Mouse (Mus musculus) ovary, postnatal 36 days (tissue): ENCODE results near the gene Sirt6.

Experiments used
- DNase-seq: peaks from one replicate; pipeline ENCODE4 v3.0.0; 2022; ENCODE audit warnings: low spot score, mixed read lengths

The Sirt6 gene

DNA sequence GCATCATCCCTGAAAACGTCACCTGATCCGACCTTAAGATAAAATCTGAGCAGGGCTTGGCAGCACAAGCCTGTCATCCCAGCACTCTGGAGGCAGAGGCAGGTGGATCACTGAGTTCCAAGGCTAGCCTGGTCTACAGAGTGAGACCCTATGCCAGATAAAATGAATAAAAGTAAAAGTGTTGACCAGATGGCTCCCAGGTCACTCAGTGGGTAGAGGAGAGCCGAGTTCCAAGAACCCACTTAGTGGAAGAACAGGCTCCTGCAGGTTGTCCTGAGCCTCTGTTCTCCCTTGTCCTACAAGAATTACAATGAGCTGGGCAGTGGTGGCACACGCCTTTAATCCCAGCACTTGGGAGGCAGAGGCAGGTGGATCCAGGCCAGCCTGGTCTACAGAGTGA, 34.4 kb downstream of the Sirt6 start:
- no peak for DNase-seq

DNA sequence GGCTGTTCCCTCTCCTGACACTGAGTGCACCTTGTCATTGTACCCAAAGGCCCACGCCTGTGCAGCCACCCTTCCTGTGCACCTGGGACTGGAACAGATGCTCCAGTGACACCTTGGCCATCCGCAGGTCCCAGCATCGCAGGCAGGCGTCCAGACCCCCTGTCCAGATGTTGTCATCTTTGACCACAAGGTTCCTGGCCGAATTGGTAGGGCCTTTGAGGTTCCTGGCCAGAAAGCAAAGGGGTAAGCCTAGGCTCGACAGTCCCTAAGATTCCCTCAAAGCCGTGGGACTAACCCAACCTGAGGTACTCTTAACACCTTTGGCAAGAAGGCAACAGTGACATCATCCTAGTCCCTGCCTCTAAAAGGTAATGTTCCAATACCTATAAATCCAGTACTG, 35.0 kb downstream of the Sirt6 start:
- no peak for DNase-seq

DNA sequence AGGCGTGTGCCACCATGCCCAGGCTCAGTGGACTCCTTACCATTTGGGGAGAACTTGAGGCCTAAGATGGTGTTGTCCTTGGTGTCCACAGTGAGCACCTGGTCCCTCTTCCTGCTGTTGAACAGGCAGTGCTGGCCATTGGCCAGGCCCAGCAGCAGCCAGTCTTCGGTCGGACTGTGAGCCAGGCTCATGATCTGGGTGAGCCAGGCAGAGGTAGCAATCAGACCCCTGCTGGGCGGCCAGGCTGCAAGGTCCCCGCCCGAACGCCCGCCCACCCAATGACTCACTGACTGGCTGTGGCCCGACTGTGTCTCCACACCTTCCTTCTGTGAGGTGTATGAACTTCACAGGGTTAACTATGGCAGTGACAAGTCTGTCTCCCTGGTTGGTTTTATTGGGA, 35.8 kb downstream of the Sirt6 start:
- DNase-seq, result no peak

DNA sequence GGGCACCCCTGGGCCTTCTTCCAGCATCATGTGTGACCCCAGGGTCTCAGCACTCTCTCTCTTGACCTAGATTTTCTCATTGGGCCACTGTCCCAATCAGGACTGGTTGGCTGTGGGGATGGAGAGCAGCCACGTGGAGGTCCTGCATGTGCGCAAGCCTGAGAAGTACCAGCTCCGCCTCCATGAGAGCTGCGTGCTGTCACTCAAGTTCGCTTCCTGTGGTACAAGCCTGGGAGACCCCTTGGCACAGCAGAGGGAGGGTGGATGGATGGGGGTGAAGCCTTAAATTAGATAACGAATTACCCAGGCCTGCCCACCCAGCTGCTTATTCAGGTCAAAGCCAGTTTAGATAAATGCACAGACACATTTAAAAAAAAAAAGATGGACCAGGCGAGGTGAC, 38.9 kb downstream of the Sirt6 start:
- DNase-seq, result no peak

DNA sequence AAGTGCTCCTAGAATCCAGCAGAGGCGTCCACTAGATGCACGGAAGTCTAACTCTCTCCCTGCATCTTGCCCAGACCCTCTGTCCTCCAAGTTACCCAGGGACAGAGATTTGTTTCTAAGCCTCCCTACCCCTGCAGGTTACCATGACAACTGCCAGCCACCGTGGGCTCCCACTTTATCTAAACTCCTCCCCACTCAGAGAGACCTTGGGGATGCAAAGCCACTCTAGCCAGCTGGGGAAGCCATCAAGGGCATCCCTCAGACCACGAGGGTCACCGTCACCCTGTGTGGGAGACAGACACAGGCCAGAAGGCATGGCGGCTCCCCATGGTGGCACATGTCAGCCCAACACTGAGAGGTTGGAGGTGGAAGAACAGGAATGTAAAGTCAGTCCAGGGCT, 44.2 kb downstream of the Sirt6 start:
- peak; percentile 68 for DNase-seq

DNA sequence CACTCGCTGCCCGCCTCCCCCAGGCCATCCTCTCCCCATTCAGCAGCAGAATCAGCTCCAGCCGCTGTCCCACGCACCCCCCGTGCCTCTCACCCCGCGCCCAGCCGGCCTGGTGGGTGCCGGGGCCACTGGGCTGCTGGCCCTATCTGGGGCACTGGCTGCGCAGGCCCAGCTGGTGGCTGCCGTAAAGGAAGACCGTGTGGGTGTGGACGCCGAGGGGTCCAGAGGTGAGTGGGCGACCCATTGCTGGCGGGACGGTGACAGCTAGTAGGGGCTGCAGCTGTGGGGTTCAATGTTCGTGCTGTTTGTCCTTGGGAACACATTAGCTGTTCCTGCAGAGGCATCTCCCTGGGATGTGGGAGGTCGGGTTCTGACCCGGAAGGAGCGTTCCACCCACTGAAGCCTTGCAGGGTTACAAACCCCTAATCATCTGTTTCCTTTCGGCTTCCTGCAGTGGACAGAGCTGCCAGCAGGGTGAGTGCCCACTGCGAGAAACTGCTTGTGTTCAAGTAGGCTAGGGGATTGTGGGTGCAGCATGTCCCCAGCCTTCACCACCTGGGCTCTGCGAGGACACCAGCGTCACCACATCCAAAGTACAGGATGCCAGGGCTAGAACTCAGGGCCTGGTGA, 47.0 kb downstream of the Sirt6 start:
- DNase-seq, result no peak

DNA sequence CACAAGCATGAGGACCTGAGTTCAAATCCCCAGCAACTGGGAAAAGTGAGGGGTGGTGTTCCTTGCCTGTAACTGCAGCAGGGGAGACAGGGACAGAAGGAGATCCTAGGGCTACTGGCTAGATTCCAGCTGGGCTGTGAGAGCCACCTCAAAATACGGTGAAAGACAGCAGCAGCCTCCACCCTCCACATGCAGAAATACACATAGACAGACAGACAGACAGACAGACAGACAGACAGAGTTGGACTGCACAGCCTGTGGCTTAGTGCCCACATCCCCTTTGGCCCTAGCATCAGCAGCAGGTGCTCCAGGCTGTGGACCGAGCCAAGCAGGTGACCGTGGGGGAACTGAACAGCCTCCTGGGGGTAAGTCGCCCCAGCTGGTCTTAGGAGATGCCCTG, 47.6 kb downstream of the Sirt6 start:
- DNase-seq, result no peak

DNA sequence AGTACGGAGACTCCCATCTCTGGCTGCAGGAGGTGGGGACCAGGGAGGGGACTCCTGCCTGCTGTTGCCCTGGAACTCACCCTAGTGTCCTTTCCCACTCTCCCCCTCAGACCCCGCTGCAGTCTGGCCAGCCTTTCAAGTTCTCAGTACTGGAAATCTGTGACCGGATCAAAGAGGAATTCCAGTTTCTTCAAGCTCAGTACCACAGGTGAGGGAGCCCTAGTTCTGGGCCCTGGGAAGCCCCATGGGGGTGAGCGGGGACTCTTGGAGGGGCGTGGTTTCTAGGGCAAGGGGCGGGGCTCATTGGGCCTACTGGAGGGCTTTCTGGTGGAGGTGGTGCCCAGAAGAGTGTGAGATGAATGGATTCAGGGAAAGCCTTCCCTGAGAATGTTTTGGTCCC, 51.9 kb downstream of the Sirt6 start:
- DNase-seq, result peak; percentile 44

DNA sequence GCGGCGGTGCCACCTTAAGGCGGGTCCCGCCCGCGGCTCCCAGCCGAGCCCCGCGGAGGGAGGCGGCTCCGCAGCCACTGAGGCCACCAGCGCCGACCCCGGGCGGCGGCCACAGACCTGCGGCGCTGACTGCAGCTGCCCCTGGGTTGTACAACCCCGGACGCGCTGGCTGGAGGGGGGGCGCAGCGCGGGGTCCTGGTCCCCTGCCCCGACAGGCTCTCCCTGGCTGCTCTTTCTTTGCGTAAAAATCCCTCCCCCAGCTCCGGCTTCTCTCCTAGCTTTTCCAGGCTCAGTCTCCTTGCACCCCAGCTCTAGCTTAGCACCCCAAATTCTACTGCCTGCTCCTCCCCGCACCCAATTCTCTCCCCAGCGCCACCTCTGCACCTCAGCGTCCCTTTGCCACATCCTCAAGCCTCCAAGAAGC, 52.4 kb downstream of the Sirt6 start:
- DNase-seq, result peak; percentile 68

DNA sequence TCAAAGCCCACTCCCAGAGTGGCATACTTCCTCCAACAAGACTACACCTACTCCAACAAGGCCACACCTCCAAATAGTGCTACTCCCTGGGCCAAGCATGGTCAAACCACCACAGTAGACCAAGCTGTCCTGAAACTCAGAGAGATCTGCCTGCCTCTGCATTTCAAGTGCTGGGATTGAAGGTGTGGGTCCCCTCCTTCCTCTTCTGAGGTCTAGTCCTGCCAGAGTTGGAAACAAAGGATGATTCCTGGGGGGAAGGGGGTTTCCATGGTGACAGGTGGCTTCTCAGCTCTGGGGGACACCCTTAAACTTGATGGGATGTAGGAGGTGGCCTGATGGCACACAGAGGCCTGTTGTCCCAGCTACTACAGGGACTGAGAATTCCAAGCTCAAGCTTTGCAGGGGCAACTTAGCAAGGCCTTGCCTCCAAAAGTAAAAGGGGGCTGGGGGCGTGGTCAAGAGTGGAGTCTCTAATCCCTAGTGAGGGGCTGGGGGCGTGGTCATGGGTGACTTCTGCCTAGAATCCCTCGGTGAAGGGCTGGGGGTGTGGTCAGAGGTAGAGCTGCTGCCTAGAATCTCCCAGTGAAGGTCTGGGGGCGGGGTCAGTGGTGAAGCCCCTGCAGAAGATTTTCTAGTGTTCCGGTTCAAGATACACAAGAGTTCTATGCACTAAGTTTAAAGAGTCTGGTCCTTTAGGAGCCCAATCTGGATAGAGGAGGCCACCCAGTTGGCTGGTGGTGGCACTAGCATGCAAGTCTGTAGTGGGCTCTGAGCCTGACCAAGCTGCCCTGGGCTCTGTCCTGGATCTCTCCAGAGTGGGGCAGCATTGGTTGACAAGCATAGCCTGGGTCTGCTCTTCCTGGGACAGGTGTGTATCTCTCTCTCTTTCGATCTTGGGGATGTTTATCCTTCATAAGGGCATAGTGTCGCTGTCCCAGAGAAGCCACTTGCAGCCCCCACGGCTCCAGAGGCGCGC, 53.2 kb downstream of the Sirt6 start, which contains the start of gene Tle2:
Gene Tle2 (plus strand): TSS at position 481 of the 976 bp plus-strand sequence.
- no peak for DNase-seq

DNA sequence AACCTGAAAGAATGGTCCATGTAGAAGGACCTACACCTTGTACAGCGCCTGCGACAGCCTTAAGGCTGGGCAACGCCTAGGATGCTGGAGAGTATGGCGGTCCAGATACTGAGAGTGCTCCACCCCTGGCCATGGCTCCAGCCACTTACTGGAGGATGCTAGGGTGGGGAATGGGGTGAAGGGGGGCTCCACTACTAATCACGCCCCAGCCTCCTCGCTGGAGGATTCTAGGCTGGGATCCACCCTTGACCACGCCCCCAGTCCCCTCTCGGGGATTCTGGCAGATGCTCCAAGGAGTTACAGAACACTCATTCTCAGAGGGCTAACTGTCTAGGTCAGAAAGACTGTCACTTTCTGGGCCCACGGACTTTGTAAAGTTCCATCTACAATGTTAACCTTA, 54.6 kb downstream of the Sirt6 start:
- peak; percentile 57 for DNase-seq

DNA sequence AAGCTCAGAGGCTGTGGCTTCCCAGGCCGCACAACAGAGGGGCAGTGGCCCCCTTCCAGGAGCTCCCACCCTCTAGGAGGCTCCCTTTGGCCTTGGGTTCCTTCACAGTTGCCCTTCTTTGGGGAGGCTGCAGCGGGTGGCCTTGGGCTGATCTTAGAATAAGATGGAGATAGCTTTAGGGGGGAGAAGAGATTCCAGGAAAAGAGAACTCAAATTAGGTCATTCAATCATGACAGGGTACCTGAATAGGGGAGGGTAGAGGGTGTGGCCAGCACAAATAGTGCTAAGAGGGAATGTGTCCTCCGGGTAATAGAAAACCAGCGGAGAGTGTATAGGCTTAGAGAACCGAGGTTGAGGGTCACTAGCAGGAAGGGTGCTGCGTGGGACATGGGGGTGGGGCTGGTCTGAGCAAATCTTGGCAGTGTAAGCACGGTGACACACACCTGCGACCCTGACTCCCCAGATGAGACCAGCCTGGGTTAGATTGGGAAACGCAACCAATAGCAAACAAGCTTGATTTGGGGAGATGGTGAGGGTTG, 55.4 kb downstream of the Sirt6 start:
- peak; percentile 57 for DNase-seq
